Comparison of ENCODE assay signal across 18 mouse cellular contexts in genomic region chr4:47272452-47273130, GRCm38 (mm10).
A peak's percentile ranks its signal among the peaks of the same experiment; 100 is the strongest.
DNase-seq lines count a peak whose midpoint lies in the region; ATAC-seq and TF ChIP-seq lines count a peak whose summit lies in the region.
"Had no signal": no experiment of that assay in that cellular context is flagged by ENCODE, and none has a peak within 500 bp of the region (broad histone marks: within the 10 kb centered on the region; RNA-seq: fewer than 3 reads in every experiment).

No protein-coding gene starts in this region.

- WGBS in macrophage (ENCODE audit: missing documents): 85% methylated on average over 9 of the region's 9 CpGs
- WGBS in forebrain, embryonic 15.5 days: 84% methylated on average over 9 of the region's 9 CpGs

- no peaks in the 10 kb centered on the region for H3K9me3 ChIP-seq in forebrain, embryonic 15.5 days
- H3K9me3 ChIP-seq: embryonic facial prominence, embryonic 10.5 days; limb, embryonic 12.5 days; liver, embryonic 13.5 days had no signal

- H3K36me3 ChIP-seq in macrophage (ENCODE audit: inconsistent target): no peaks in the 10 kb centered on the region
- H3K36me3 ChIP-seq in forebrain, embryonic 15.5 days: no peaks in the 10 kb centered on the region
- H3K36me3 ChIP-seq: embryonic facial prominence, embryonic 10.5 days; G1E; limb, embryonic 12.5 days; liver, embryonic 13.5 days had no signal

- no peak overlapping the region for H3K9ac ChIP-seq in forebrain, embryonic 15.5 days (replicated peaks)
- H3K9ac ChIP-seq: limb, embryonic 12.5 days; liver, embryonic 13.5 days had no signal

- H3K27ac ChIP-seq in left cerebral cortex, adult 2 months: peak overlapping the region; percentile 57; the same call in 1 of the 2 replicates
- H3K27ac ChIP-seq in macrophage: peak overlapping the region; percentile 15; the same call in 1 of the 2 replicates
- no peak overlapping the region for H3K27ac ChIP-seq in forebrain, embryonic 15.5 days (replicated peaks)
- H3K27ac ChIP-seq: embryonic facial prominence, embryonic 10.5 days; limb, embryonic 12.5 days; liver, embryonic 13.5 days had no signal

- peak; percentile 74 for ATAC-seq in CD4-positive, CD25-positive, alpha-beta regulatory T cell, adult 4 months
- ATAC-seq in forebrain, embryonic 15.5 days (replicated peaks): no peak
- ATAC-seq: lung, postnatal 0 days had no signal

- no peaks in the 10 kb centered on the region for H3K4me1 ChIP-seq in forebrain, embryonic 15.5 days
- H3K4me1 ChIP-seq: limb, embryonic 12.5 days; liver, embryonic 13.5 days had no signal

- no peak; the same call in 1 of the 2 replicates for TF ChIP-seq CTCF in left cerebral cortex, adult 2 months (IDR thresholded peaks at IDR 0.05)

- no peak overlapping the region for H3K4me3 ChIP-seq in left cerebral cortex, adult 2 months
- H3K4me3 ChIP-seq in macrophage (ENCODE audit: inconsistent target): no peak overlapping the region
- no peak overlapping the region for H3K4me3 ChIP-seq in forebrain, embryonic 15.5 days
- H3K4me3 ChIP-seq: embryonic facial prominence, embryonic 10.5 days; erythroblast, embryonic 14.5 days; limb, embryonic 12.5 days; liver, embryonic 13.5 days; myocyte had no signal

- intact Hi-C loops in left cerebral cortex, adult 2 months (cut with DNase I): loop anchor here (2.0 kb wide), 1 partner anchor 20 kb away; no protein-coding TSS in a partner anchor

- DNase-seq in left cerebral cortex, adult 2 months (ENCODE audit: extremely low spot score in 1 of 2, low spot score in 2 of 2): no peak
- DNase-seq in left cerebral cortex, adult 11 months (ENCODE audit: low spot score): no peak
- DNase-seq in thymus, postnatal 36 days: peak; percentile 70 to 81
- DNase-seq in adipocyte (ENCODE audit: low spot score): no peak
- DNase-seq: adrenal gland, adult 2 months; cerebellum, adult 18-20 months; gastrocnemius, postnatal 25 days; liver, embryonic 13.5 days had no signal

- no peak overlapping the region for H3K4me2 ChIP-seq in forebrain, embryonic 15.5 days (replicated peaks)
- H3K4me2 ChIP-seq: limb, embryonic 12.5 days; liver, embryonic 13.5 days; midbrain, embryonic 11.5 days had no signal

- no peaks in the 10 kb centered on the region for H3K79me2 ChIP-seq in macrophage (ENCODE audit: inconsistent target)

- no peaks in the 10 kb centered on the region for H3K27me3 ChIP-seq in forebrain, embryonic 15.5 days
- H3K27me3 ChIP-seq: limb, embryonic 12.5 days had no signal

Comparison
In these comparisons a context has a peak if more than half of its experiments do, and no peak if none do; other contexts are left out.
1. DNase-seq: peak in thymus, postnatal 36 days (2 of 2); none in left cerebral cortex, adult 2 months (0 of 2), left cerebral cortex, adult 11 months (single experiment) and adipocyte (single experiment).